Mouse (Mus musculus): ENCODE results near the gene Stat3.

- TF ChIP-seq CTCF (conservative IDR thresholded peaks at IDR 0.05; ENCODE audit: low read length) = no peak
- TF ChIP-seq POU5F1 (IDR thresholded peaks at IDR 0.05; ENCODE audit: borderline replicate concordance, low read length) = no peak
Measured at GRCm38 (mm10) chr11:100970557-100970937, 31.2 kb upstream of the Stat3 start, which contains the start of gene Cavin1.

All from E14TG2a.4 (cell line).